Mouse (Mus musculus): ENCODE results near the gene Glrx3. TPM values are rescaled to one million over a fixed set of nuclear protein-coding genes. Genes with fewer than 3 reads are reported as not detected.

The Glrx3 gene
- polyA plus RNA-seq (2017; shearing (Covaris generic)): 80.7 TPM

DNA sequence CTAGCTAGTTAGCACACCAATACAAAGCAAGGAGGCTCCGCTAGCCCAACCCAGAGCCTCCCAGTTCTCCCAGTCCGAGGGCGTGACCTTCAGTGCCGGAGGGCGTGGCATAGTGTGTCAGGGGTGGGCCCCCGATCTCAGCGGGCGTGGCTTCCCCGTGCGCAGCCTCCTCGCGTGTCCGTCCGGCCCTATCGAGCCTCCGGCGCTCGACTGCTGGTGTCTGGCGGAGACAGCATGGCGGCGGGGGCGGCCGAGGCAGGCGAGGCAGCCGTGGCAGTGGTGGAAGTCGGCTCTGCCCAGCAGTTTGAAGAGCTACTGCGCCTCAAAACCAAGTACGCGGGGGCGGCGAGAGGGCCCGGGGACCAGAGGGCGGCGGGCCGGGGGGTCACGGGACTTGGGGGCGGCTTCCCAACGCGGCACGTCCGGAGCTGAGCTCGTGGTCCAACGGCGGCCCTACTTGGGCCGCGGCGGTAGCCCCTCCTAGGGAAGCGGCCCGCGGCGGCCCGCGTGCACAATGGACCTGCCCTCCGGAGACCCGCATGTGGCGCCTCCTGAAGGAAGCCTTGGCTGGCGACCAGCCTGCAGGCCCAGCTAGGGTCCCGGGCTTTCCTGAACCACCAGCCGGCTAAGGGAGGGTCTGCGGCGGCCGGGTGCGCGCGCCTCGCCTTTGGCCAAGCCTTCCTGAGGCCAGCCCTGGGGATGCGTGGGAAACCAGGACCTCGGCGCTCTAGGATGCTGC, at the start of gene Glrx3:
Gene Glrx3, plus strand, starts transcription at position 175 of the 739 bp plus-strand sequence.

DNA sequence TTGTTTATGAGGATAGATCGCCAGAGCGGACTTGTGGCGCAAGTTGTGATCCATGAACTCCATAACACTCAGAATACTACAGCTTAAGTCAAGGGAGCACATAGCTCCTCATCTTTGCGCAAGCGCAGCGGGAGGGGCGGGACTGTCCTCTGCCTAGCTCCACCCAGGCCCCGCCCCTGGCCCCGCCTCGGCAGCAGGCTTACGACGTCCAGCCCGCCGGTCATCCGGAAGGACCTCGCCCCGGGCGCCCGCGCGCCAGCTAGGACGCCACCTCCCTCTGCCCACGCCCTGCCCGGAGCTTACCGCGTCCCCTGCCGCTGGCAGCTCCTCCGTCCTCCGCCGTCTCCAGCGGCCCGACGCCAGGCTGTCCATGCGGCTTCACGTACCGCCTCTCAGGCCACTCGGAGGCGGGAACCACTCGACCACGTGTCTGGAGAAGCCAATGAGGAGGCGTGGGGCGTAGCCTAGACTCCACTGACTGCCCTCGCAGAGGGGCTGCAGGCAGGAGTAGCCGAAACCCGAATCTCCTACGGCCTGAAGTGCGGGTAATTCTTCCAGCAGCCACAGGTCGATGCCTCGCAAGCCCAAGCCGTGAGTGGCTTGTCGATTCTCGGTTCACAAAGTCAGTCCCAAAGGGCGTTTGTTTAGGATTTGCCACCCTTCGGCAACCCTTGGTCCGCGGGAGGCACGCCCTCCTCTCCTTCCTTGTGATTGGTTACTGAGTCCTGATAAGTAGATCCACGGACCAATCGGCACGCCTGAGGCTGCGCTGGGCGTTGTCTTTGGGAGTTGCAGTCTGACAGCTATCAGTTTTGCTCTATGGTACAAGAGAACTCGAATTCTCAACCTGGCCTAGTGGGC, 26.8 kb upstream of the Glrx3 start, which contains the start of gene 9430038I01Rik:
Gene 9430038I01Rik, minus strand, starts transcription at position 426 of the 861 bp plus-strand sequence.

Other genes with a start within 250 kb of the Glrx3 start
- gene Ebf3, start 123.2 kb upstream of the Glrx3 start, polyA plus RNA-seq (2017; shearing (Covaris generic)): not detected
- gene 9430038I01Rik, start 26.9 kb upstream of the Glrx3 start, polyA plus RNA-seq (2017; shearing (Covaris generic)): 30.5 TPM

Data from naive thymus-derived CD4-positive, alpha-beta T cell, adult 5 months (primary cell).